Mouse (Mus musculus) ovary, postnatal 14 days (tissue): ENCODE data around the gene Elovl1.

Experiments
- DNase-seq: peaks from one replicate; pipeline ENCODE4 v3.0.0; 2022; ENCODE audit warnings: low spot score

Gene Elovl1

GRCm38 (mm10) chr4:118427768-118428451 is at the start of gene Elovl1:
Gene Elovl1, plus strand, starts transcription at chr4:118428093.
- peak; percentile 85 for DNase-seq

DNA sequence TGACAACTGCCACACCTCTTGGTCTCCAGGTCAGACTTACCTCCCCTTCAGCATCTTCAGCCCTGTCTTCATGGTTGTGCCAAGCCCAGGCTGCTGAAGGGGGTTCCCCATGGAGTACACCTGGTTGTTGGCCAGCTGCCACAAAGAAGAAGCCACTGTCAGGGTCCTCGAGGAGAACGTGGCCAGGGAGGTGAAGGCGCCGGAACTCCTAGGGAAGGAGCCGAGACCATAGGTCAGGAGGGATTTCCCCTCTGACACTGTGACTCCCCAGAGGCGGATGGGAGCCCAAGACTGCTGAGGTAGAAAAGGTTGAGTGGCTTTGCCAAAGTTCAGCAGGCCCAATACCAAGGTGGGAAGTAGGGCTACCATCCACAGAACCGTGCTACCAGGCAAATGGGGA is 44.6 kb upstream of the Elovl1 start:
- no peak for DNase-seq

DNA sequence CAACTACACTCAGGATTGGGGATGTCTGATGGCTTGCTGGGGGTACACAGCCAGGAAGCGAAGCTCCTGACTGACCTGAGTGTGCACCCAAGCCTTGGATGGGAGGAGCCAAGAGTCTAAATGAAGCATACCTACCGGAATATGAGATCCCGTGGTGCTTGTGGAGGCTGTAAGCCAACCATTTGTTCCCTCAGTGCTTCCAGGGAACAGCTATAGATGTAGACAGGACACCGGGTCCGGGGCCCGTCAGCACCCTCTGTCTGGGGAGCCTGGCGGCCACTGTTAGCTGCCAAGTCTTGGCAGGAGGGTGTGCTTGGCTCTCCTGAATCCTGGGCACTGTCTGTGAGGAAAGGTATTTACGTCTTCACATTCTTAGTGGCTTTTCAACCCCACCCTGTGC is 40.6 kb upstream of the Elovl1 start:
- no peak for DNase-seq

DNA sequence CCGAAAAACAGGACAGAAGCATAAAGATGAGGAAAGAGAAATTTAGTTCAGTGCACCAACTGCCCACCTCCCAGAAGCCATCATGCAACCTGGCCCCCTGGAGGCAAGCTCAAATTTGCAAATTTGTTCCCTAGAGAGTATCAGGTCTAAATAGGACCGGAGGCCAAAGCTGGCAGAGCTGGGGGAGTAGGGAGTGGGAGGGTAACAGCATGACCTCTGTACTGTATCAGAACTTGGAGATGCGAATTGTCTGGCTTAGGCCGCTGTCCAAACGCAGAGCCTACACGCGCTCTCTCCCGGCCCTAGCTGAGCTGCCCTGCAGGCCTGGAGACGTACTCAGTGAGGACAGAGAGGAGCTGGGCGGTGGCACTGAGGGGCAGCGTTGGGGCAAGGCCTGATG is 37.7 kb upstream of the Elovl1 start:
- no peak for DNase-seq

DNA sequence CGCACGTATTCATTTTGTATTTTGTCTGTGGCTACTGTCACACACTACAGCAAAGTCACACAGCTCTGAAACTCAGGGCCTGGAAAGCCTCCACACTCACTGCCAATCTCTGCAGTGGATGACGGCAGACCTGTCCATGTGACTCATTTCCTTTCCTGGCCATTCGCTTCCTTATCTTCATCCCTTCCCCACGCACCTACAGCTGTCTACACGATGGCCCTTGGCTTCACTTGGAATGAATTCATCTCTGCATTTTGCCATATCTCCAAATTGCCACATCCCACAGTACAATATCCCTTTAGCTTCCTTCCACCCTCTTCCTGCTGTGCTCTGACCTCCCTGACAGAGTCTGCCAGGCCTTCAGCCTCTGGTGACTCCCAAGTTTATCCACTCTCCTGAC is 33.4 kb upstream of the Elovl1 start:
- no peak for DNase-seq

- DNase-seq: no peak
Measured at GRCm38 (mm10) chr4:118395289-118395688, 32.6 kb upstream of the Elovl1 start.

GRCm38 (mm10) chr4:118396433-118396832 is 31.5 kb upstream of the Elovl1 start:
- DNase-seq: no peak

- no peak for DNase-seq
Measured at GRCm38 (mm10) chr4:118398400-118398799, 29.5 kb upstream of the Elovl1 start.

DNA sequence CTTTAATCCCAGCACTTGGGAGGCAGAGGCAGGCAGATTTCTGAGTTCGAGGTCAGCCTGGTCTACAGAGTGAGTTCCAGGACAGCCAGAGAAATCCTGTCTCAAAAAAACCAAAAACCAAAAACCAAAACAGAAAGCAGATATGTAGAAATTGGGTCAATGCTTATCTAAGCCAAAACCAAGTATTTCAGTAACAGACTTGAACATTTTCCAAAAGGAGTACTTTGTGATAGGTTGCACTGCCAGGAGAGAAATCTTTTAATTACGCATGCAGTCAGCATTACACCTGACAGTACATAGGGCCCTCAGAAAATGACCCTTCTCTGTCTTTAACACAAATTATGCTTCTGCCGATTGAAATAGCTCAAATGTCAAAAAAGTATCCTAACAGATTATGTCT is 26.5 kb upstream of the Elovl1 start:
- DNase-seq: no peak

DNA sequence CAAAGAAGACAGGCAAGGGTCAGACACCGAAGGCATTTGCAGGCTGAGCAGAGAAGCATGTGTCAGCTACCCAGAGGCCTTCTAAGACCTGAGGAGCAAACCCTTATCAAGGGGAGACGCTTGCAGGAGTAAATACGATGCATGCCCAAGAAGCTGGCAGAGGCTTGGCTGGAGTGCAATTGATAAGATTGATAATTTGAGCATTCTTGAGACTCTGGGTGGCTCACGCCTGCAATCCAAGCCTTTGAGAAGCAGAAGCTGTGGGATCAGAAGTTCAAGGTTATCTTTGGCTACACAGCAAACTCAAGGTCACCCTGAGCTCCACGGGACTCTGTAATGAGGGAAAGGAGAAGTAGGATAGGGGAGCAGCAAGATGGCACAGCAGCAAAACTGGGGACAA is 26.0 kb upstream of the Elovl1 start:
- no peak for DNase-seq

- no peak for DNase-seq
Measured at GRCm38 (mm10) chr4:118402701-118403100, 25.2 kb upstream of the Elovl1 start.

DNA sequence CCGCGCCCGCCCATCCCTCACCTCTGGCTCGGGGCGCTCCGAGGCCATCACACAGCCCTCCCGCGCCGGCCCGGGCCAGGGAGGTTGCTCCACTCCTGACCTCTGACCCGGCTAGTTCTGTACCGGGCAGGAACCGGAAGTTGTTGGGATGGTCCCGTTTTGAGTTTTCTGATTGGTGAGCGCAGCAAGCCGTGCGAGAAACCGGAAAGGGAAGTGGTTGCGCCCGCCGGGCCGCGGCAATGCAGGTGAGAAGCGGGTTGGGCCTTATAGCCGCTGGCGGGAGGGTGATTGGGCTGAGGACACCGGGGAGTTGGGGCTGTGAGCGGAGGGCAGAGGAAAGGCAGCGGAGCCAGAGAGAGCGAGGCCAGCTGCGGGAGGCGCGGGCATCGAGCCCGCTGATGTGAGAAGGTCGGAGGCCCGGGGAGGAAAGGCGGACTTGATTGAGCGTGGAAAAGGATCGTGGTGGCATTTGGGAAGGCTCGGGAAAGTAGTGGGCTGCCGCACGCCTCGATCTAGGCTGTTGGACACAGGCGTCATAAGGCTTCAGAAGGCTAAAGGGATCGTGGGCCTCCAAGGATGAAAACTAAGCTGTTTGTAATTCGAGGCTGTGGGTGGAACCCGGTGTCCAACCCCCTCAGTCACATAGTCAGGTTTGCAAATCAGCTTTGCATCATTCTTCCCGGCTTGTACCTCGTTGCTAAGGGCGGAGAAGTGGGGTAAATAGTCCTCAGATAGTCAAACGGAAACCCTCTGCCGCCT is 18.6 kb upstream of the Elovl1 start, which contains the start of the genes Szt2 and Med8:
Szt2 (minus strand) TSS at position 132 of the 759 bp plus-strand sequence.
Med8 (plus strand) TSS at position 196 of the 759 bp plus-strand sequence.
- peak; percentile 84 for DNase-seq

- no peak for DNase-seq
Measured at GRCm38 (mm10) chr4:118410871-118411270, 17.0 kb upstream of the Elovl1 start.

- no peak for DNase-seq
Measured at GRCm38 (mm10) chr4:118413553-118413952, 14.3 kb upstream of the Elovl1 start.

DNA sequence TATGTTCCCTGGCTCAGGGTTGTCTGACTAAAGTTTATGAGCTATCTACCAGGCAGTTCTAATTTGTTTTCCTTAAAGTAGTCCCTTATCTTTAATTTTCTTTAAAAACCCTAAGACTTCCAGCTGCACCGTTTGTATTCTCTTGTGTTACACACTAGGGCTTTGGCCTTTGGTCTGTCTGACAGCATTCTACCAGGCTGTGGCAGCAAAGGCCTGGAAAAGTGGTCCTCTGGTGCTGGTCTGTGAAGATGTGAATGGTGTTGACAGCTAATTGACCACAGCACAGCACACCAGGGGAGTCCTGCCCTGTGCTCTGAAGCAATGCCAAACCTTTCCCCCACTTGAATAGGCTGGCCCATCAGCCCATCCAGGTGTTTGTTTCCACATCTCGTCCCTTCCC is 12.1 kb upstream of the Elovl1 start:
- no peak for DNase-seq

- DNase-seq: no peak
Measured at GRCm38 (mm10) chr4:118416329-118416728, 11.6 kb upstream of the Elovl1 start.

DNA sequence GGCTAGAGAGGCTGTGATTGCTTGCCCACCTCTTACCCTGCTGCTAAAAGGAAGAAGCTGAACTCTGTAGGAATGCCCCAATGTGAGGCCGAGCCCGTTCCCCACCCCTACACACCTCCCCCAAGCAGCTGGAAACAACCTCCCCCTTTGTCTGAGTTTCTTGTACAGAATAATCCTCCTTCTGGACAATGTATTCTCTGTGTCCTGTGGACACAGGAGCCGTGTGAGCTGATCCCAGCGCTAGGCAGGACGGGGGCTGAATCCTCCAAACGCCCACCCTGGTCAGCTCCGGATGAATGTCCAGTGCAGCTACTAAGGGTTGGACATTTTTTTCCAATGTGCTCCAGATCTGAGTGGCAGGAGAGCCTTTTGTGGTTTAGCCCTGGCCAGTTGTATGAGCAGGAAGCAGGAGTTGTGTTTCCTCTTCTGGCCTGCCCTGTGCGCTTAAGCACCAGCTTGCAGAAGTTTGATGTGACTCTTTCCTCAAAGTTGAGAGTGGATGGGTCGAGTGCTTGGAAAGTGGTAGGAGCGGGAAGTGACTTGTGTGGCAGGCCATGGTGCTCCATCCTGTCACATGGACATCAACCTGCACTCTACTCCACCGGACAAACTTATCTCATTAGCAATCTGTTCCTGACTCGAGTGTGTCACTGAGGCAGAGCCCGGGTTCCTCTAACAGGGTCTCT is 10.6 kb upstream of the Elovl1 start:
- DNase-seq: no peak

DNA sequence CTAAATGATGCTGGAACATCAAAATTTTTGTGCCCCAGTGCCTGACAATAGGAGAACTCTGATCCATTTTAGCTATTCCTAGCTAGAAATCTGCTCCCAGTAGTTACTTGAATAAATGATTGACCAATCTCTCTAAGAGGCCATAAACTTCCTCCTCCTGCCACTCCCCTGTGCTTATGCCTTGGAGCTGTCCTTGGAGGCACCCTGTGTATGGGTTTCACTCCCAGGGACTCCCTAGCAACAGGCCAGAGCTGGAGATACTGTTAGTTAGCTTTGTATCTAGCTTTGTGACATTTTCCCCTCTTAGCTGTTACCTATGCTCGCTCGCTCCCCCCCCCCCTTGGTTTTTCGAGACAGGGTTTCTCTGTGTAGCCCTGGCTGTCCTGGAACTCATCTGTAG is 6.5 kb upstream of the Elovl1 start:
- DNase-seq: no peak

- DNase-seq: no peak
Measured at GRCm38 (mm10) chr4:118424541-118425160, 3.2 kb upstream of the Elovl1 start.

DNA sequence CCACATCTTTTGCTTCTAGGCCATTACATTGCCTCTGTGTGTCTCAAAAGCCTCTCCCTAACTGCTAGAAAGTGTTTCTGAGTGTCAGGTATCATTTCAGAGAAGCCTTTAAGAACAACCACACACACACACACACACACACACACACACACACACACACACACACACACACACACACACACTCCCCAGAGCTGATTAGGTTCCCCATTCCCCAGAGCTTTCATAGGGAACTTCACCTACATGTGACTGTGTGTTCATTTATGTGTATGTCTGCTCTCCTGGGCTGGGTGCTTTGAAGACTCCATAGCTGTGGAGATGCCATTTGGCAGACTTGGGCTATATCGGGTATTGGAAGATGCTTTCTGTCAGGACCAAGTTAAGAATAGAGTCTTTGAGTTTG is 2.5 kb upstream of the Elovl1 start:
- DNase-seq: no peak

DNA sequence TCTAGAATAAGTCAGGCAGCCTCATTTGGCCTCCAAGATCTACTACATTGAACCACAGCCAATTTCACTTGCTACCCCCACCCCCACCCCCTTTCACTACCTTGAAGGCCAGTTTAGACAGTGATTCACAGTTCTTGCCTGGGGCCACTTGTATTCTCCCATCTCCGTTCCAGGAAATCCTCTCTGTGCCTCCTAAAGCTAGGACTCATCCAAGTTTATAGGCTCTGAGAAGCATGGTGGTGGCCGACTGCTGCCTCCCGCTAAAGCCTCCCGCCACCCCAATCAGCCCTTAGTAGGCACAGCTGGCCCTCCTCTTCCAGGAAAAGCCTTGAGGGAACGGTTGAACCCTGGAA is 502 bp upstream of the Elovl1 start:
- DNase-seq: no peak

DNA sequence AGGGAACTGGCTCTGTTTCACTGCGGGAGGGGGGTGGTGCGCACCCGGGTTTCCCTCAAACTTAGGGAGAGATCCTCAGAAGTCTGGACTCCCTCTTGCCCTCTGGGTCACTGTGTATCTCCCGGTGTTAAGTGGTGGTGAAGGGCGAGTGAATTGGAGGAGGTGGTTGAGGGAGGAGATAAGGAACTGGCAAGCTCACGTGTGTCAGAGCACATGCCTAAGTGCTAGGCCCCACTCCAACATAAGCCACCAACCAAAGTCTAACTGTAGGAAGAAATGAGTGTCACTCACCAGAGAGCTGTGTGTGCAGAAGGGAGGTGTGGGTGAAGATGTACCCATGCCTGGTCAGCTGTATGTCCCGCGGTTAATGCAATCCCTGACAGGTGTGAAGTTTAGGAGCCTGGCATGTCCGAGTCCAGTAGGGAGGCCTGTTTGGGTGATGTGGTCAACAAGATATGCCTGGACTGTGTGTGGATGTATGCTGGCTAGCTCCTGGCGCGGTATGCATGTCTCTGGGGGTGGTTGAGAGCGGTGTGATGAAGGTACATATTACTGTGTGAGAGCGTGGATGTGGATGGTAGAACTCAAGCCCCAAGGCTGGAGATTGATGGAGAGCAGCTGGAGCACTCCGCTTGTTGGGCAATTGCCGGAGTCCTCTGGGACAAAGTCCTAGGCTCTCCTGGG is 780 bp downstream of the Elovl1 start:
- DNase-seq: no peak
